Mouse (Mus musculus): ENCODE measurements around the gene Mrpl30. TPM values are rescaled to one million over a fixed set of nuclear protein-coding genes. Genes with fewer than 3 reads are reported as not detected.

Mrpl30 gene
- polyA plus RNA-seq, 1 experiment: 71.3 TPM

- Histone ChIP-seq H3K4me1 (ENCODE audit: control insufficient read depth, insufficient read depth, low read length) (peaks cover 3% of the 10 kb centered on the region; the same call in 1 of the 2 replicates), H3K36me3 (ENCODE audit: control insufficient read depth, insufficient read depth, low read length) (no peaks in the 10 kb centered on the region), H3K27me3 (ENCODE audit: control insufficient read depth, insufficient read depth, low read length) (no peaks in the 10 kb centered on the region), H3K27ac (ENCODE audit: control insufficient read depth, insufficient read depth, low read depth, low read length) (no peak overlapping the region), H3K4me3 (ENCODE audit: control insufficient read depth, low read depth, low read length) (no peak overlapping the region)
- TF ChIP-seq CTCF (IDR thresholded peaks at IDR 0.05; ENCODE audit: control insufficient read depth, insufficient read depth, insufficient replicate concordance, low read depth, low read length): no peak
- no peak for TF ChIP-seq POLR2A (IDR thresholded peaks at IDR 0.05; ENCODE audit: control insufficient read depth, low read depth, low read length)
Measured at GRCm38 (mm10) chr1:37877736-37878460, 12.4 kb upstream of the Mrpl30 start.

DNA sequence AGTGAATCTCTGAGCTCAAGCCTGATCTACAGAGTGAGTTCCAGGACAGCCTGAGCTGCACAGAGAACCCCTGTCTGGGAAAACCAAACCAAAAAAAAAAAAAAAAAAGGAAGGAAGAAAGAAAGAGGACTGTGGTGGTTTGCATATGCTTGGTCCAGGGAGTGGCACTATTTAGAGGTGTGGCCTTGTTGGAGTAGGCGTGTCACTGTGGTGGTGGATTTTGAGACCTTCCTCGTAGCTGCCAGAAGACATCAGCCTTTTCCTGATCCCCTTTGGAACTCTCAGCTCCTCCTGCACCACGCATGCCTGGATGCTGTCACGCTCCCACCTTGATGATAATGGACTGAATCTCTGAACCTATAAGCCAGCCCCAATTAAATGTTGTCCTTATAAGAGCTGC, 6.9 kb upstream of the Mrpl30 start:
- Histone ChIP-seq H3K4me3 (ENCODE audit: control insufficient read depth, low read depth, low read length) (no peak overlapping the region), H3K36me3 (ENCODE audit: control insufficient read depth, insufficient read depth, low read length) (no peaks in the 10 kb centered on the region), H3K27ac (ENCODE audit: control insufficient read depth, insufficient read depth, low read depth, low read length) (no peak overlapping the region), H3K4me1 (ENCODE audit: control insufficient read depth, insufficient read depth, low read length) (no peaks in the 10 kb centered on the region), H3K27me3 (ENCODE audit: control insufficient read depth, insufficient read depth, low read length) (no peaks in the 10 kb centered on the region)
- TF ChIP-seq POLR2A (IDR thresholded peaks at IDR 0.05; ENCODE audit: control insufficient read depth, low read depth, low read length) (no peak), CTCF (IDR thresholded peaks at IDR 0.05; ENCODE audit: control insufficient read depth, insufficient read depth, insufficient replicate concordance, low read depth, low read length) (no peak)

GRCm38 (mm10) chr1:37884451-37884850, 5.8 kb upstream of the Mrpl30 start:
- Histone ChIP-seq H3K4me3 (ENCODE audit: control insufficient read depth, low read depth, low read length) (no peak overlapping the region), H3K27me3 (ENCODE audit: control insufficient read depth, insufficient read depth, low read length) (no peaks in the 10 kb centered on the region), H3K27ac (ENCODE audit: control insufficient read depth, insufficient read depth, low read depth, low read length) (no peak overlapping the region), H3K4me1 (ENCODE audit: control insufficient read depth, insufficient read depth, low read length) (no peaks in the 10 kb centered on the region), H3K36me3 (ENCODE audit: control insufficient read depth, insufficient read depth, low read length) (no peaks in the 10 kb centered on the region)
- TF ChIP-seq POLR2A (IDR thresholded peaks at IDR 0.05; ENCODE audit: control insufficient read depth, low read depth, low read length): no peak
- TF ChIP-seq CTCF (IDR thresholded peaks at IDR 0.05; ENCODE audit: control insufficient read depth, insufficient read depth, insufficient replicate concordance, low read depth, low read length): no peak

DNA sequence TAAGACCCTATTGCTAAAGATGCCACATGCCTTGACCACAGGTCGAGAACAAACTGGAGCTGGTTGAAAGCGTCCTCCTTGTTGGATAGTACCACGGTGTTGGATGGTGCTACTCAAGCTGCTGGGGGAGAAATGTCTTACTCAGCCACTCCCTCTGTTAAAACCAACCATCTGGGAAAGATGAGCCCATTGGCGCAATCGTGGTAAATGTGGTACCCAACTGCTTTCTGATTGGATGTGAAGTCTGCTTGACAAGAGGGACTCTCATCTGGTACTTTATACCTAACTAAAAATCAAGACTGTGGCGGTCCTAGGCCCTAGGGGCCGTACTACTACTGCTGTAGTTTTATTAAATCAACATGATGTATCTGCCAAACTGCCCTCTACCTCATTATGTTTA, 1.1 kb upstream of the Mrpl30 start:
- Histone ChIP-seq H3K27ac (ENCODE audit: control insufficient read depth, insufficient read depth, low read depth, low read length) (no peak overlapping the region), H3K4me3 (ENCODE audit: control insufficient read depth, low read depth, low read length) (no peak overlapping the region), H3K36me3 (ENCODE audit: control insufficient read depth, insufficient read depth, low read length) (no peaks in the 10 kb centered on the region), H3K4me1 (ENCODE audit: control insufficient read depth, insufficient read depth, low read length) (peaks cover 4% of the 10 kb centered on the region), H3K27me3 (ENCODE audit: control insufficient read depth, insufficient read depth, low read length) (no peaks in the 10 kb centered on the region)
- TF ChIP-seq CTCF (IDR thresholded peaks at IDR 0.05; ENCODE audit: control insufficient read depth, insufficient read depth, insufficient replicate concordance, low read depth, low read length): no peak
- TF ChIP-seq POLR2A (IDR thresholded peaks at IDR 0.05; ENCODE audit: control insufficient read depth, low read depth, low read length): no peak

- Histone ChIP-seq H3K27me3 (ENCODE audit: control insufficient read depth, insufficient read depth, low read length) (no peaks in the 10 kb centered on the region), H3K36me3 (ENCODE audit: control insufficient read depth, insufficient read depth, low read length) (peaks cover 2% of the 10 kb centered on the region), H3K4me1 (ENCODE audit: control insufficient read depth, insufficient read depth, low read length) (peaks cover 4% of the 10 kb centered on the region), H3K4me3 (ENCODE audit: control insufficient read depth, low read depth, low read length) (no peak overlapping the region; the same call in 1 of the 2 replicates), H3K27ac (ENCODE audit: control insufficient read depth, insufficient read depth, low read depth, low read length) (no peak overlapping the region)
- TF ChIP-seq POLR2A (IDR thresholded peaks at IDR 0.05; ENCODE audit: control insufficient read depth, low read depth, low read length) (no peak), CTCF (IDR thresholded peaks at IDR 0.05; ENCODE audit: control insufficient read depth, insufficient read depth, insufficient replicate concordance, low read depth, low read length) (no peak)
Measured at GRCm38 (mm10) chr1:37891400-37891799, 1.1 kb downstream of the Mrpl30 start.

GRCm38 (mm10) chr1:37894606-37895005, 4.3 kb downstream of the Mrpl30 start:
- TF ChIP-seq CTCF (IDR thresholded peaks at IDR 0.05; ENCODE audit: control insufficient read depth, insufficient read depth, insufficient replicate concordance, low read depth, low read length) (no peak), POLR2A (IDR thresholded peaks at IDR 0.05; ENCODE audit: control insufficient read depth, low read depth, low read length) (no peak)
- Histone ChIP-seq H3K4me1 (ENCODE audit: control insufficient read depth, insufficient read depth, low read length) (peaks cover 4% of the 10 kb centered on the region), H3K36me3 (ENCODE audit: control insufficient read depth, insufficient read depth, low read length) (peaks cover 2% of the 10 kb centered on the region), H3K4me3 (ENCODE audit: control insufficient read depth, low read depth, low read length) (no peak overlapping the region), H3K27ac (ENCODE audit: control insufficient read depth, insufficient read depth, low read depth, low read length) (no peak overlapping the region), H3K27me3 (ENCODE audit: control insufficient read depth, insufficient read depth, low read length) (no peaks in the 10 kb centered on the region)

DNA sequence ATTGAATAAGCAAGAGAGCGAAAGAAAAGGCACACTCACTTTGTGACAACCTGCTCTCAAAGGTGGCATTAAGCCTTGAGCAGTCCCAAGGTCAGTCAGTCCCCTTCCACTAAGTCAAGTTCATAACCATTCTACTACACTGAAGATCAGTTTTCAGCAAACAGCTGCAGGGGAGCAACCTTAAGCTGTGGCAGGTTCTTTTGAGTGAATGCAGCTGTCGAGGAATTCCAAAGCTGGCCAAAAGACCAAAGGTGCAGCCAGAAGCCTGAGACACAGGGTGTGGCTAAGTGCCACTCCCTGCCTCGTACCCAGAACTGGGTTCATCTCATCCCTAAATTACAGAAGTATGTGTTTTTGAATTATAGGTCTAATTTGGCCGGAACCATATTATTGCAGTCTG, 9.5 kb downstream of the Mrpl30 start:
- Histone ChIP-seq H3K36me3 (ENCODE audit: control insufficient read depth, insufficient read depth, low read length) (peaks cover 2% of the 10 kb centered on the region), H3K27ac (ENCODE audit: control insufficient read depth, insufficient read depth, low read depth, low read length) (no peak overlapping the region), H3K4me3 (ENCODE audit: control insufficient read depth, low read depth, low read length) (no peak overlapping the region), H3K27me3 (ENCODE audit: control insufficient read depth, insufficient read depth, low read length) (no peaks in the 10 kb centered on the region), H3K4me1 (ENCODE audit: control insufficient read depth, insufficient read depth, low read length) (no peaks in the 10 kb centered on the region)
- no peak for TF ChIP-seq CTCF (IDR thresholded peaks at IDR 0.05; ENCODE audit: control insufficient read depth, insufficient read depth, insufficient replicate concordance, low read depth, low read length)
- TF ChIP-seq POLR2A (IDR thresholded peaks at IDR 0.05; ENCODE audit: control insufficient read depth, low read depth, low read length): no peak
